In genomic region chr9:77433476-77433875, GRCm38 (mm10) we compare ENCODE assay signal across 29 mouse cellular contexts.
DNase-seq lines count a peak whose midpoint lies in the region; ATAC-seq and TF ChIP-seq lines count a peak whose summit lies in the region.
"Had no signal": no experiment of that assay in that cellular context is flagged by ENCODE, and none has a peak within 500 bp of the region (broad histone marks: within the 10 kb centered on the region; RNA-seq: fewer than 3 reads in every experiment).

No protein-coding gene starts in this region.

- H3K4me3 ChIP-seq in kidney, adult 2 months (ENCODE audit: insufficient read depth, low read depth, low read length), result no peak overlapping the region
- no peak overlapping the region for H3K4me3 ChIP-seq in liver, embryonic 12.5 days
- H3K4me3 ChIP-seq in liver, postnatal 0 days (ENCODE audit: low read depth, low read length), result no peak overlapping the region
- no peak overlapping the region for H3K4me3 ChIP-seq in lung, postnatal 0 days (ENCODE audit: low read depth, low read length)
- H3K4me3 ChIP-seq: embryonic facial prominence, embryonic 10.5 days; embryonic facial prominence, embryonic 15.5 days; forebrain, embryonic 12.5 days; heart, embryonic 12.5 days; hindbrain, embryonic 12.5 days; intestine, embryonic 15.5 days; layer of hippocampus, adult 2 months; left cerebral cortex, adult 2 months; limb, embryonic 12.5 days; stomach, embryonic 15.5 days had no signal

- TF ChIP-seq POLR2A in kidney, adult 2 months (IDR thresholded peaks at IDR 0.05; ENCODE audit: low read depth, low read length), result no peak

- no peak for TF ChIP-seq EP300 in liver, postnatal 0 days (IDR thresholded peaks at IDR 0.05; ENCODE audit: low read depth)
- TF ChIP-seq EP300 in lung, postnatal 0 days (IDR thresholded peaks at IDR 0.05), result no peak

- no peak overlapping the region for H3K27ac ChIP-seq in kidney, adult 2 months (ENCODE audit: insufficient read depth, low read depth, low read length)
- H3K27ac ChIP-seq in liver, embryonic 12.5 days, result no peak overlapping the region
- H3K27ac ChIP-seq in liver, postnatal 0 days (ENCODE audit: low read depth), result no peak overlapping the region
- no peak overlapping the region for H3K27ac ChIP-seq in lung, postnatal 0 days (ENCODE audit: low read length)
- H3K27ac ChIP-seq: embryonic facial prominence, embryonic 10.5 days; embryonic facial prominence, embryonic 15.5 days; forebrain, embryonic 12.5 days; hindbrain, embryonic 12.5 days; hindbrain, postnatal 0 days; intestine, embryonic 15.5 days; layer of hippocampus, adult 2 months; left cerebral cortex, adult 2 months; limb, embryonic 12.5 days; stomach, embryonic 15.5 days had no signal

- WGBS in kidney, adult 2 months, result 77% methylated on average over 4 of the region's 4 CpGs
- WGBS in liver, embryonic 12.5 days (ENCODE audit: insufficient replicate concordance), result 86% methylated on average over 4 of the region's 4 CpGs
- 84% methylated on average over 4 of the region's 4 CpGs for WGBS in liver, postnatal 0 days (ENCODE audit: insufficient replicate concordance)
- 56% methylated on average over 4 of the region's 4 CpGs for WGBS in lung, postnatal 0 days

- H3K4me2 ChIP-seq in liver, embryonic 12.5 days, result peak overlapping the region; percentile 56
- no peak overlapping the region for H3K4me2 ChIP-seq in liver, postnatal 0 days (ENCODE audit: low read depth, low read length)
- H3K4me2 ChIP-seq in lung, postnatal 0 days (replicated peaks; ENCODE audit: low read depth, low read length), result no peak overlapping the region
- H3K4me2 ChIP-seq: embryonic facial prominence, embryonic 15.5 days; forebrain, embryonic 12.5 days; heart, embryonic 12.5 days; hindbrain, embryonic 12.5 days; intestine, embryonic 15.5 days; limb, embryonic 12.5 days; midbrain, embryonic 11.5 days; stomach, embryonic 15.5 days had no signal

- TF ChIP-seq CTCF in kidney, adult 2 months (conservative IDR thresholded peaks at IDR 0.05; ENCODE audit: insufficient read depth, insufficient read length, low read depth, low read length), result no peak
- no peak for TF ChIP-seq CTCF in liver, postnatal 0 days (IDR thresholded peaks at IDR 0.05; ENCODE audit: low read depth)
- TF ChIP-seq CTCF in lung, postnatal 0 days (IDR thresholded peaks at IDR 0.05), result no peak

- H3K27me3 ChIP-seq in kidney, adult 2 months (replicated peaks; ENCODE audit: control insufficient read depth, insufficient read depth, low read length), result no peaks in the 10 kb centered on the region
- H3K27me3 ChIP-seq in liver, embryonic 12.5 days (replicated peaks), result no peaks in the 10 kb centered on the region
- no peaks in the 10 kb centered on the region for H3K27me3 ChIP-seq in liver, postnatal 0 days (ENCODE audit: insufficient read depth, low read length)
- H3K27me3 ChIP-seq in lung, postnatal 0 days (replicated peaks; ENCODE audit: insufficient read depth, low read length), result no peaks in the 10 kb centered on the region
- H3K27me3 ChIP-seq: embryonic facial prominence, embryonic 15.5 days; forebrain, embryonic 12.5 days; heart, embryonic 12.5 days; hindbrain, embryonic 12.5 days; intestine, embryonic 15.5 days; limb, embryonic 12.5 days; stomach, embryonic 15.5 days had no signal

- H3K4me1 ChIP-seq in kidney, adult 2 months (ENCODE audit: control insufficient read depth, insufficient read depth, low read length), result no peaks in the 10 kb centered on the region
- peaks cover 52% of the 10 kb centered on the region for H3K4me1 ChIP-seq in liver, embryonic 12.5 days
- H3K4me1 ChIP-seq in liver, postnatal 0 days (ENCODE audit: insufficient read depth), result peaks cover 6% of the 10 kb centered on the region; the same call in 1 of the 2 replicates
- peaks cover 7% of the 10 kb centered on the region; the same call in 1 of the 2 replicates for H3K4me1 ChIP-seq in lung, postnatal 0 days (ENCODE audit: insufficient read depth, low read depth, low read length)

- no peak for ATAC-seq in liver, embryonic 12.5 days
- no peak for ATAC-seq in liver, postnatal 0 days
- no peak for ATAC-seq in lung, postnatal 0 days
- ATAC-seq: activated CD4-positive, CD25-positive, alpha-beta regulatory T cell, adult 4 months; forebrain, postnatal 0 days; intestine, embryonic 15.5 days; midbrain, embryonic 16.5 days had no signal

- DNase-seq in kidney, adult 2 months, result peak; percentile 34
- no peak for DNase-seq in kidney, postnatal 25 days
- no peak for DNase-seq in liver, postnatal 0 days
- peak; percentile 45 for DNase-seq in lung, postnatal 10 days
- DNase-seq in lung, postnatal 0 days (ENCODE audit: low spot score), result no peak
- DNase-seq: adrenal gland, adult 2 months; adrenal gland, postnatal 36 days; B cell, adult 2 months; cerebellum, adult 2 months; cerebellum, postnatal 14 days; forebrain, postnatal 0 days; gastrocnemius, postnatal 10 days; heart, postnatal 14 days; right cerebral cortex, postnatal 25 days had no signal

- no peaks in the 10 kb centered on the region for H3K36me3 ChIP-seq in kidney, adult 2 months (ENCODE audit: control insufficient read depth, insufficient read depth, low read length)
- peaks cover 11% of the 10 kb centered on the region for H3K36me3 ChIP-seq in liver, embryonic 12.5 days
- no peaks in the 10 kb centered on the region for H3K36me3 ChIP-seq in liver, postnatal 0 days (replicated peaks; ENCODE audit: insufficient read depth, low read length)
- no peaks in the 10 kb centered on the region for H3K36me3 ChIP-seq in lung, postnatal 0 days (ENCODE audit: insufficient read depth, low read length)
- H3K36me3 ChIP-seq: intestine, embryonic 15.5 days had no signal

- H3K9ac ChIP-seq in liver, embryonic 12.5 days, result no peak overlapping the region
- H3K9ac ChIP-seq in liver, postnatal 0 days (replicated peaks), result no peak overlapping the region
- no peak overlapping the region for H3K9ac ChIP-seq in lung, postnatal 0 days (replicated peaks; ENCODE audit: low read depth)
- H3K9ac ChIP-seq: embryonic facial prominence, embryonic 15.5 days; forebrain, embryonic 12.5 days; forebrain, postnatal 0 days; heart, embryonic 12.5 days; hindbrain, embryonic 12.5 days; intestine, embryonic 15.5 days; limb, embryonic 12.5 days; stomach, embryonic 15.5 days had no signal

- H3K9me3 ChIP-seq in liver, embryonic 12.5 days (replicated peaks), result no peaks in the 10 kb centered on the region
- H3K9me3 ChIP-seq in liver, postnatal 0 days (ENCODE audit: low read length), result no peaks in the 10 kb centered on the region
- no peaks in the 10 kb centered on the region for H3K9me3 ChIP-seq in lung, postnatal 0 days (ENCODE audit: low read length)
- H3K9me3 ChIP-seq: embryonic facial prominence, embryonic 10.5 days; embryonic facial prominence, embryonic 15.5 days; forebrain, embryonic 12.5 days; heart, embryonic 12.5 days; hindbrain, embryonic 12.5 days; intestine, embryonic 15.5 days; limb, embryonic 12.5 days; stomach, embryonic 15.5 days had no signal

Comparison
In these comparisons a context has a peak if more than half of its experiments do, and no peak if none do; other contexts are left out.
1. DNase-seq: peak in kidney, adult 2 months (single experiment) and lung, postnatal 10 days (single experiment); none in kidney, postnatal 25 days (0 of 2), liver, postnatal 0 days (single experiment) and lung, postnatal 0 days (single experiment).